Mouse (Mus musculus) kidney, embryonic 14.5 days (tissue): ENCODE results near the gene Msx3. TPM values are rescaled to one million over a fixed set of nuclear protein-coding genes. Genes with fewer than 3 reads are reported as not detected.

Experiments used
- ATAC-seq: fragments of 200-750 bp; cut with Nextera tagmentation; 2 replicates; pipeline ENCODE4 v1.8.0; 2017; ENCODE audit warnings: moderate number of reproducible peaks, mild to moderate bottlenecking, moderate TSS enrichment, moderate library complexity; ENCODE audit not compliant: low FRiP score, low TSS enrichment
- H3K27ac ChIP-seq: fragments of 300-500 bp; sonication (generic); 2 replicates; pipeline ENCODE4 v1.5.1; 2014; ENCODE audit warnings: low read depth, mild to moderate bottlenecking, low read length, moderate library complexity, mixed read lengths
- H3K27me3 ChIP-seq: fragments of 300-500 bp; sonication (generic); 2 replicates; pipeline ENCODE4 v1.6.1; 2014; ENCODE audit warnings: mild to moderate bottlenecking, low read length; ENCODE audit not compliant: control insufficient read depth, insufficient read depth
- H3K36me3 ChIP-seq: fragments of 300-500 bp; sonication (generic); 2 replicates; pipeline ENCODE4 v1.6.1; 2014; ENCODE audit warnings: low read length, mixed read lengths; ENCODE audit not compliant: control insufficient read depth, insufficient read depth
- H3K4me1 ChIP-seq: fragments of 300-500 bp; sonication (generic); 2 replicates; pipeline ENCODE4 v1.6.1; 2014; ENCODE audit warnings: low read length, mixed read lengths; ENCODE audit not compliant: control insufficient read depth, insufficient read depth
- H3K4me2 ChIP-seq: fragments of 300-500 bp; sonication (generic); replicated peaks from 2 replicates; pipeline ENCODE4 v1.6.1; 2014; ENCODE audit warnings: low read depth, mild to moderate bottlenecking, low read length
- H3K4me3 ChIP-seq: fragments of 300-500 bp; sonication (generic); 2 replicates; pipeline ENCODE4 v1.5.1; 2014; ENCODE audit warnings: mild to moderate bottlenecking, low read length
- H3K9ac ChIP-seq: fragments of 300-500 bp; sonication (generic); 2 replicates; pipeline ENCODE4 v1.6.1; 2014; ENCODE audit warnings: low read depth, mild to moderate bottlenecking, low read length, moderate library complexity
- H3K9me3 ChIP-seq: fragments of 300-500 bp; sonication (generic); 2 replicates; pipeline ENCODE4 v1.6.1; 2016; ENCODE audit warnings: low read length; ENCODE audit not compliant: control insufficient read depth
- WGBS: fragments of 180-500 bp; shearing (Covaris S2); extraction: QIAGEN DNeasy Blood & Tissue Kit; methylation state at CpG from one replicate; pipeline ENCODE4 v1.1.7; 2014; 5-methylcytosine and 5-hydroxymethylcytosine counted together
- polyA plus RNA-seq: library from polyadenylated mRNA; unstranded; fragments of >200 nt; fragmentation: Nextera tagmentation; extraction: Ambion mirVana; gene quantifications from 2 replicates; pipeline ENCODE4 v1.2.1, GENCODE M21; 2014

The Msx3 gene
- polyA plus RNA-seq, 1 experiment from 2014 or later: not detected

GRCm38 (mm10) chr7:140007781-140008180 lies 41.1 kb downstream of the Msx3 start:
- WGBS: 93% methylated on average over 9 of the region's 9 CpGs
- H3K9me3 ChIP-seq: no peaks in the 10 kb centered on the region
- H3K4me2 ChIP-seq: no peak overlapping the region
- peaks cover 45% of the 10 kb centered on the region for H3K36me3 ChIP-seq
- no peak overlapping the region for H3K9ac ChIP-seq
- no peaks in the 10 kb centered on the region for H3K4me1 ChIP-seq
- no peak overlapping the region for H3K27ac ChIP-seq
- ATAC-seq: no peak
- H3K4me3 ChIP-seq: no peak overlapping the region
- H3K27me3 ChIP-seq: no peaks in the 10 kb centered on the region

- Histone ChIP-seq H3K4me3 (no peak overlapping the region), H3K27me3 (no peaks in the 10 kb centered on the region), H3K9me3 (no peaks in the 10 kb centered on the region), H3K9ac (no peak overlapping the region), H3K36me3 (peaks cover 50% of the 10 kb centered on the region), H3K27ac (no peak overlapping the region), H3K4me1 (no peaks in the 10 kb centered on the region), H3K4me2 (no peak overlapping the region)
- 94% methylated on average over 9 of the region's 9 CpGs for WGBS
- ATAC-seq: no peak
Observed at GRCm38 (mm10) chr7:140006861-140007611, 41.9 kb downstream of the Msx3 start.

GRCm38 (mm10) chr7:140004666-140005065 lies 44.2 kb downstream of the Msx3 start:
- Histone ChIP-seq H3K9ac (no peak overlapping the region), H3K4me2 (no peak overlapping the region), H3K4me3 (no peak overlapping the region), H3K9me3 (no peaks in the 10 kb centered on the region), H3K27ac (no peak overlapping the region), H3K4me1 (no peaks in the 10 kb centered on the region), H3K36me3 (peaks cover 68% of the 10 kb centered on the region), H3K27me3 (no peaks in the 10 kb centered on the region)
- ATAC-seq: no peak
- 93% methylated on average over 8 of the region's 8 CpGs for WGBS

GRCm38 (mm10) chr7:140001086-140001740 lies 47.7 kb downstream of the Msx3 start:
- no peaks in the 10 kb centered on the region for H3K27me3 ChIP-seq
- peaks cover 83% of the 10 kb centered on the region for H3K36me3 ChIP-seq
- no peaks in the 10 kb centered on the region for H3K9me3 ChIP-seq
- H3K9ac ChIP-seq: no peak overlapping the region
- WGBS: 62% methylated on average over 12 of the region's 12 CpGs
- no peaks in the 10 kb centered on the region for H3K4me1 ChIP-seq
- no peak for ATAC-seq
- no peak overlapping the region for H3K4me2 ChIP-seq
- H3K27ac ChIP-seq: no peak overlapping the region
- no peak overlapping the region for H3K4me3 ChIP-seq

GRCm38 (mm10) chr7:139998691-139999350 lies 50.1 kb downstream of the Msx3 start:
- Histone ChIP-seq H3K9me3 (no peaks in the 10 kb centered on the region), H3K9ac (no peak overlapping the region), H3K36me3 (peaks cover 74% of the 10 kb centered on the region), H3K4me2 (no peak overlapping the region), H3K27ac (no peak overlapping the region), H3K27me3 (no peaks in the 10 kb centered on the region), H3K4me3 (no peak overlapping the region), H3K4me1 (no peaks in the 10 kb centered on the region)
- WGBS: 97% methylated on average over 13 of the region's 13 CpGs
- no peak for ATAC-seq

Other genes starting within 250 kb of the Msx3 start
- gene Adgra1, start 214.9 kb downstream of the Msx3 start, polyA plus RNA-seq: 0.17 and 0.93 TPM in 2 replicates
- gene Kndc1, start 154.4 kb downstream of the Msx3 start, polyA plus RNA-seq: 0.14 and 0.18 TPM in 2 replicates
- gene Utf1, start 105.3 kb downstream of the Msx3 start, polyA plus RNA-seq: 0.23 TPM in 1 of 2 replicates, not detected in the other
- gene 6430531B16Rik, start 70.3 kb downstream of the Msx3 start, polyA plus RNA-seq: 0.34 and 0.55 TPM in 2 replicates
- 0.85 and 1.6 TPM in 2 replicates for gene Adam8, start 56.5 kb downstream of the Msx3 start, polyA plus RNA-seq
- gene Zfp511, start 12.7 kb downstream of the Msx3 start, polyA plus RNA-seq: 46.2 and 47.5 TPM in 2 replicates
- 40.6 and 62.9 TPM in 2 replicates for gene Tubgcp2, start 12.4 kb downstream of the Msx3 start, polyA plus RNA-seq
- 0.91 TPM in 2 replicates for gene Caly, start 33.5 kb upstream of the Msx3 start, polyA plus RNA-seq
- gene Prap1, start 44.3 kb upstream of the Msx3 start, polyA plus RNA-seq: 0.38 TPM in 1 of 2 replicates, not detected in the other
- 32.4 and 36.2 TPM in 2 replicates for gene Fuom, start 53.4 kb upstream of the Msx3 start, polyA plus RNA-seq
- gene Paox, start 66.7 kb upstream of the Msx3 start, polyA plus RNA-seq: 20.7 and 24.8 TPM in 2 replicates
- 186 and 199 TPM in 2 replicates for gene Echs1, start 67.4 kb upstream of the Msx3 start, polyA plus RNA-seq
- 25.9 and 30.8 TPM in 2 replicates for gene Mtg1, start 88.5 kb upstream of the Msx3 start, polyA plus RNA-seq
- gene Sprn, start 105.8 kb upstream of the Msx3 start, polyA plus RNA-seq: 0.13 and 0.14 TPM in 2 replicates
- not detected in 2 replicates for gene Olfr522, start 115.7 kb upstream of the Msx3 start, polyA plus RNA-seq
- gene Olfr523, start 124.1 kb upstream of the Msx3 start, polyA plus RNA-seq: not detected in 2 replicates
- not detected in 2 replicates for gene Olfr524, start 156.9 kb upstream of the Msx3 start, polyA plus RNA-seq
- not detected in 2 replicates for gene Cd163l1, start 169.2 kb upstream of the Msx3 start, polyA plus RNA-seq
- gene 5830411N06Rik, start 198.2 kb upstream of the Msx3 start, polyA plus RNA-seq: not detected in 2 replicates